Mouse (Mus musculus) heart, adult 2 months (tissue): ENCODE measurements at regions not wholly inside any gene's neighbourhood (a gene's known extent, or its start where the extent isn't known, plus 50 kb on each side); places are given as distances from the start of the nearest gene placed in this dataset.

Source experiments
- CTCF ChIP-seq: fragments of 200-600 bp; IDR thresholded peaks from 2 replicates; pipeline ENCODE4 v1.8.1; 2022; ENCODE audit warnings: antibody characterized with exemption, mild to moderate bottlenecking, moderate library complexity
- EP300 ChIP-seq: fragments of 200-500 bp; IDR thresholded peaks from 2 replicates; pipeline ENCODE4 v1.6.1; 2011; ENCODE audit warnings: low read depth, low read length, control low read depth; ENCODE audit not compliant: insufficient read depth
- POLR2A ChIP-seq: fragments of 200-500 bp; IDR thresholded peaks from 2 replicates; pipeline ENCODE4 v1.6.1; 2011; ENCODE audit warnings: mild to moderate bottlenecking, low read depth, low read length, control low read depth; ENCODE audit not compliant: insufficient read depth

GRCm38 (mm10) chr15:37154934-37155333, 147.4 kb upstream of the Zfp706 start:
- no peak for TF ChIP-seq CTCF
- no peak for TF ChIP-seq POLR2A
- no peak for TF ChIP-seq EP300
